Mouse (Mus musculus): ENCODE measurements around the gene Rnf20. TPM values are rescaled to one million over a fixed set of nuclear protein-coding genes. Genes with fewer than 3 reads are reported as not detected.
A peak's percentile ranks its signal among the peaks of the same experiment; 100 is the strongest.

Rnf20 gene
- polyA plus RNA-seq, 1 experiment from 2014 or later: 63.0 TPM

- Histone ChIP-seq H3K4me2 (ENCODE audit: low read depth, low read length) (no peak overlapping the region), H3K9me3 (ENCODE audit: control insufficient read depth, low read length) (no peaks in the 10 kb centered on the region), H3K9ac (replicated peaks; ENCODE audit: low read depth, low read length) (no peak overlapping the region), H3K4me1 (ENCODE audit: control insufficient read depth, insufficient read depth, low read length) (no peaks in the 10 kb centered on the region), H3K36me3 (ENCODE audit: control insufficient read depth, insufficient read depth, low read length) (no peaks in the 10 kb centered on the region), H3K27ac (ENCODE audit: low read depth, low read length) (no peak overlapping the region), H3K4me3 (ENCODE audit: low read depth, low read length) (no peak overlapping the region), H3K27me3 (ENCODE audit: control insufficient read depth, insufficient read depth, low read length) (no peaks in the 10 kb centered on the region)
- ATAC-seq (ENCODE audit: low read depth): no peak
- WGBS: 92% methylated on average over 11 of the region's 11 CpGs
Measured at GRCm38 (mm10) chr4:49680171-49680875, 48.5 kb downstream of the Rnf20 start.

GRCm38 (mm10) chr4:49681812-49682211 is 50.0 kb downstream of the Rnf20 start, which contains the start of gene Ppp3r2:
Ppp3r2 (minus strand) TSS chr4:49682024.
- no peak within 1 kb of the TSS for H3K27ac ChIP-seq (ENCODE audit: low read depth, low read length)
- no peak for ATAC-seq (ENCODE audit: low read depth)
- no peak within 1 kb of the TSS for H3K9ac ChIP-seq (replicated peaks; ENCODE audit: low read depth, low read length)
- WGBS: 92% methylated on average over 13 of the region's 13 CpGs
- H3K4me2 ChIP-seq (ENCODE audit: low read depth, low read length): no peak within 1 kb of the TSS
- H3K4me1 ChIP-seq (ENCODE audit: control insufficient read depth, insufficient read depth, low read length): no peaks in the 10 kb centered on the region
- no peaks in the 10 kb centered on the region for H3K36me3 ChIP-seq (ENCODE audit: control insufficient read depth, insufficient read depth, low read length)
- H3K27me3 ChIP-seq (ENCODE audit: control insufficient read depth, insufficient read depth, low read length): no peaks in the 10 kb centered on the region
- no peak within 1 kb of the TSS for H3K4me3 ChIP-seq (ENCODE audit: low read depth, low read length)
- no peaks in the 10 kb centered on the region for H3K9me3 ChIP-seq (ENCODE audit: control insufficient read depth, low read length)

DNA sequence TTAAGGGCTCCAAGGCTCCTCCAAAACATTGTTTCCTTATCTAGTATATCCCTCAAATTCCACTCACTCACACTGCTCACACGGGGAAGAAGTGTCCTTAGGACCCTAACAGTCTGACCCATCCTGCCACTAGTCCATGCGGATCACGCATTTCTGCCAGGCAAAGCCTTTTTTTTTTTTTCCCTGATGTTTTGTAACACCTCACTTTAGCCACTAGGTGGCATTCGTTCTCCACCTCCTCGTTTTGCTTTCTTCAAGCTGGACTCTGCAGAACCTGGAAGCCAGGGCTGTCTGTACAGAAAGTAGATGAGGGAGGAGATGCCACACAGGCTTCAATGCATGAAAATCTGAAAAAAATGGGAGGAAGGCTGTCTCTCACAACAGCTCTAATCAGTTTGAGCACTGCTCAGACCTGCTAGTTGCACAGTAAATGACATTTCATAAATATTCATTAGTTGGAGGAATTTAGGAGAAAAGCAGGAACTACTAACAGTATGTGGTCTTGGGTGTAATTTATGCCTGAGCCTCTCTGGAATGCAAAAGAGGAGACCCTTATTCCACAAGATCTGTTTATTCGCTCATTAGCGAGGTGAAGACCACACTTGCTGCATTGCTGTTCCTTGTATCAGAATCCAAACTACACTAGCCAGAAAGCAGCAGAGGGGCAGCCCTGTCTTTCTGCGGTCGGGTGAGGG is 56.9 kb downstream of the Rnf20 start:
- H3K9ac ChIP-seq (replicated peaks; ENCODE audit: low read depth, low read length): no peak overlapping the region
- ATAC-seq (ENCODE audit: low read depth): peak; percentile 87
- 17% methylated on average over 9 of the region's 9 CpGs for WGBS
- no peaks in the 10 kb centered on the region for H3K36me3 ChIP-seq (ENCODE audit: control insufficient read depth, insufficient read depth, low read length)
- H3K9me3 ChIP-seq (ENCODE audit: control insufficient read depth, low read length): no peaks in the 10 kb centered on the region
- no peak overlapping the region for H3K27ac ChIP-seq (ENCODE audit: low read depth, low read length)
- no peak overlapping the region for H3K4me3 ChIP-seq (ENCODE audit: low read depth, low read length)
- H3K27me3 ChIP-seq (ENCODE audit: control insufficient read depth, insufficient read depth, low read length): no peaks in the 10 kb centered on the region
- no peak overlapping the region for H3K4me2 ChIP-seq (ENCODE audit: low read depth, low read length)
- H3K4me1 ChIP-seq (ENCODE audit: control insufficient read depth, insufficient read depth, low read length): peaks cover 4% of the 10 kb centered on the region; the same call in 1 of the 2 replicates

- H3K4me1 ChIP-seq (ENCODE audit: control insufficient read depth, insufficient read depth, low read length): peaks cover 4% of the 10 kb centered on the region; the same call in 1 of the 2 replicates
- no peak overlapping the region for H3K9ac ChIP-seq (replicated peaks; ENCODE audit: low read depth, low read length)
- no peak overlapping the region for H3K4me2 ChIP-seq (ENCODE audit: low read depth, low read length)
- no peaks in the 10 kb centered on the region for H3K36me3 ChIP-seq (ENCODE audit: control insufficient read depth, insufficient read depth, low read length)
- no peak for ATAC-seq (ENCODE audit: low read depth)
- 75% methylated on average over 12 of the region's 12 CpGs for WGBS
- H3K27me3 ChIP-seq (ENCODE audit: control insufficient read depth, insufficient read depth, low read length): no peaks in the 10 kb centered on the region
- H3K4me3 ChIP-seq (ENCODE audit: low read depth, low read length): no peak overlapping the region
- no peaks in the 10 kb centered on the region for H3K9me3 ChIP-seq (ENCODE audit: control insufficient read depth, low read length)
- no peak overlapping the region for H3K27ac ChIP-seq (ENCODE audit: low read depth, low read length)
Measured at GRCm38 (mm10) chr4:49691405-49692194, 59.8 kb downstream of the Rnf20 start.

Other genes with a start within 250 kb of the Rnf20 start
- gene Acnat2, start 223.9 kb upstream of the Rnf20 start, polyA plus RNA-seq (2014; fragmentation: Nextera tagmentation; extraction: Ambion mirVana): not detected in 2 replicates
- gene Acnat1, start 158.1 kb upstream of the Rnf20 start, polyA plus RNA-seq (2014; fragmentation: Nextera tagmentation; extraction: Ambion mirVana): not detected in 2 replicates
- not detected in 2 replicates for gene Baat, start 125.4 kb upstream of the Rnf20 start, polyA plus RNA-seq (2014; fragmentation: Nextera tagmentation; extraction: Ambion mirVana)
- gene Mrpl50, start 110.9 kb upstream of the Rnf20 start, polyA plus RNA-seq (2014; fragmentation: Nextera tagmentation; extraction: Ambion mirVana): 79.1 and 83.1 TPM in 2 replicates
- gene Zfp189, start 110.8 kb upstream of the Rnf20 start, polyA plus RNA-seq (2014; fragmentation: Nextera tagmentation; extraction: Ambion mirVana): 13.0 and 14.5 TPM in 2 replicates
- 0.45 and 0.91 TPM in 2 replicates for gene Aldob, start 82.5 kb upstream of the Rnf20 start, polyA plus RNA-seq (2014; fragmentation: Nextera tagmentation; extraction: Ambion mirVana)
- gene Tmem246, start 34.1 kb upstream of the Rnf20 start, polyA plus RNA-seq (2014; fragmentation: Nextera tagmentation; extraction: Ambion mirVana): 111 and 138 TPM in 2 replicates
- gene Ppp3r2, start 50.0 kb downstream of the Rnf20 start, polyA plus RNA-seq (2014; fragmentation: Nextera tagmentation; extraction: Ambion mirVana): 0.96 and 1.0 TPM in 2 replicates
- 32.6 and 39.3 TPM in 2 replicates for gene Grin3a, start 213.7 kb downstream of the Rnf20 start, polyA plus RNA-seq (2014; fragmentation: Nextera tagmentation; extraction: Ambion mirVana)